Mouse (Mus musculus) 3T3-L1 (cell line): Measurements from ENCODE around the gene Cpeb4.
"Not testable (repeated sequence)": the region's sequence is repeated elsewhere in the genome, so short reads cannot be mapped to it uniquely, and the experiment has no call there.

Experiments
- DNase-seq: peaks from one replicate; pipeline ENCODE4 v3.0.0-alpha.2; 2015; ENCODE audit warnings: low read depth, low spot score

The Cpeb4 gene

GRCm38 (mm10) chr11:31974826-31975225 is 102.8 kb downstream of the Cpeb4 start:
- no peak for DNase-seq

GRCm38 (mm10) chr11:31975678-31976077 is 103.7 kb downstream of the Cpeb4 start:
- DNase-seq, result no peak

GRCm38 (mm10) chr11:31976137-31976536 is 104.1 kb downstream of the Cpeb4 start:
- no peak for DNase-seq

- DNase-seq, result not testable (repeated sequence)
Measured at GRCm38 (mm10) chr11:31980089-31980488, 108.1 kb downstream of the Cpeb4 start.

GRCm38 (mm10) chr11:31981830-31982229 is 109.8 kb downstream of the Cpeb4 start:
- DNase-seq, result no peak

- not testable (repeated sequence) for DNase-seq
Measured at GRCm38 (mm10) chr11:31982247-31982943, 110.4 kb downstream of the Cpeb4 start.

GRCm38 (mm10) chr11:31983249-31983648 is 111.2 kb downstream of the Cpeb4 start:
- no peak for DNase-seq

GRCm38 (mm10) chr11:31984786-31985185 is 112.8 kb downstream of the Cpeb4 start:
- DNase-seq, result no peak
